Mouse (Mus musculus): ENCODE results near the gene Angptl3.

Angptl3 gene

DNA sequence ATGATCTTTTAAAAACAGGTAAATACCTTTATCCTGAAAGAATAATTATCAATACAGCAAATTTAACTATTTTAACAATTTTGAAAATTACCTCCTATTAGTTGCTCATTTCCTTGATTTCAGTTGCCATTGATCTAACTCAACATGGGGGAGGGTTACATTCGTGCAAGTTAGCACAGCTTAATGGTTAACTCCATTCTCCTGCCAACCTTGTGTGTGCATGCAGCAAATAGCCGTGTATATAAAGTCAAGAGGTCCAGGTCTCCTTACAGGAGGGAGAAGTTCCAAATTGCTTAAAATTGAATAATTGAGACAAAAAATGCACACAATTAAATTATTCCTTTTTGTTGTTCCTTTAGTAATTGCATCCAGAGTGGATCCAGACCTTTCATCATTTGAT is at the start of gene Angptl3:
Angptl3 (plus strand) TSS at position 269 of the 400 bp plus-strand sequence.
- DNase-seq, result no peak

DNA sequence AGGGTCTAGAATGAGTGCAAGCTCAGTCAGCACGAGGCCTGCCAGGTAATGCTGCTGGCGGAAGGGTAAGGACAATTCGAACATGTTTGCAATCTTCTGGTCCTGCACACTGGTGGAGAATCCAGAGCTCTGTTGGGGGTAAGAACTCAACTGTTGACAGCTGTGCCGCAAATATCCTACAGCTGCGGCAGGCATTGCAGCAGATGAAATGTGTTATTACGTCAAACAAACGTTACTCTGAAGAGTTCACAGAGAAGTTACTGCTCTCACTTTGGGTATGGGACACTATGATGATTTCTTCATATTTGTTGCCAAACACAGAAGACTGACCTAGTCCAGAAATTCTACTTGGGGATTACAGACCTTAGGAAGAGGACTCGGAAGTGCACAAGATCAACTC is 46.1 kb upstream of the Angptl3 start:
- no peak for DNase-seq

GRCm38 (mm10) chr4:98993491-98993890 is 37.3 kb upstream of the Angptl3 start:
- no peak for DNase-seq

DNA sequence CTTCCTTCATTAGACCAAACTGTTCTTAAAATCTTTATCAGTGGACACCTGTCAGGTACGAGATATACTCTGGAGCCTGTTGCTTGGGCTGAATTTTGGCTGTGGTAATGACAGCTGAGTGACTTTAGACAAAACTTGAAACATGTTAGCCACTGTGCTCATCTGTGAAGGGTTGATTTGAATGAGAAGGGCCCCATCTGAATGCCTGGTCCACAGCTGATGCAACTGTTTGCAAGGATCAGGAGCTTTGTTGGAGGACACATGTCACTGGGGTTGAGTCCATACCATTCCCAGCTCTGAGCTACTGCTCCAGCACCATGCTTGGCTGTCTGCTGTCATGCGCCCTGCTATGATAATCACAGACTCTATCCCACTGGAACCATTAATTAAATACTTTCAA is 25.2 kb upstream of the Angptl3 start:
- no peak for DNase-seq

GRCm38 (mm10) chr4:99006319-99006718 is 24.4 kb upstream of the Angptl3 start:
- DNase-seq, result no peak

- no peak for DNase-seq
Observed at GRCm38 (mm10) chr4:99011039-99011438, 19.7 kb upstream of the Angptl3 start.

- DNase-seq, result no peak
Observed at GRCm38 (mm10) chr4:99022221-99022620, 8.5 kb upstream of the Angptl3 start.

- no peak for DNase-seq
Observed at GRCm38 (mm10) chr4:99028377-99028776, 2.4 kb upstream of the Angptl3 start.

DNA sequence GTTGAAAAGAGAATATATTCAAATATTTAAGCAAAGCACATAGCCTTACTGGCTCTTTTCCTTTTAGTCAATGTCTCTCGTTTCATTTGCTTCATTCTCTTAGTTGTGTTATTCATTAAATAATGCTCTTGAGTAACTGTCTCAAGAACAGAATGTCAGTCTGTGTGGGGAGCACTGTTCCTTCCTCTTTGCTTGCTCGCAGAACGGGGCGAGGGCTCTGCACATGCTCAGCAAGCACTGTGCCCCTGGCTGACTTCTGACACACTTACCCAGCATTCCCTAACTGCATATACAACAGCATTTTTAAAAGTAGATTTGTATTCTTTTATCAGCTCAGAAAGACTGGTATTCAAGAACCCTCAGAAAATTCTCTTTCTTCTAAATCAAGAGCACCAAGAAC is 2.2 kb downstream of the Angptl3 start:
- DNase-seq, result peak; percentile 6

DNA sequence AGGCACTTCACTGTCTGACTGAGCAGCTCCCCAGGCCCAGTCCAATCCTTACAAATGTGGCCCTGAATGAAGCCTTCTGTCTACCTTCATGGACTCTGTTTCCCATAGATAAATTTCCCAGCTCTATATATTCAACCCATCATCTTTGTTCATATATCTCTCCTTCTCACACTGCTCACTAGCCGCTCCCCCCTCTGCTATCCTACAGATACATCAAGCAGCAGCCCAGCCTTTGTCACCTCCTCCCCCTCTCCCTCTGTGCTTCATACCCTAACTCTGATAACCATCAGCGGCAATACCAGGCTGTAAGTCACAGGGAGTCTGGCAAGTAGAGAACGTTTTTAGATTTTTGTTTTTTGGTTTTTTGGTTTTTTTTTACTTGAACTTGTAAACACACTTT is 14.1 kb downstream of the Angptl3 start:
- DNase-seq, result no peak

DNA sequence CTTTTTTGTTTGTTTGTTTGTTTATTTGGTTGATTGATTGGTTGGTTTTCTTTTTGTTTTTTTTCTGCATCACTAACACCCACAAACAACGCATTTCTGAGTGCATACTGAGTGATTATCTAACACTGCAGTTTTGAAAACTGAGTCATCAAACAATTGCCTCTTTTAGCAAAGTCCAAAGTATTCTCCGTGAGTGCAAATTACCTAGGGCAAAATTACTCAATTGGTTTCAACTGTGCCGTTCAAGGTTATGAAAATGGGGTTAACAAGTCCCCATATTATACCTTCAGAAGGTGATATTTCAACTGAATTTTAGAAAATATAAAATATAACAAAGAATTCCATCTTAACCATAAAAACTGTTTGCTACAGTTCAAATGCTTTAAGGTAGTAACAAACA is 15.7 kb downstream of the Angptl3 start:
- no peak for DNase-seq

- DNase-seq, result no peak
Observed at GRCm38 (mm10) chr4:99048581-99048980, 17.8 kb downstream of the Angptl3 start.

DNA sequence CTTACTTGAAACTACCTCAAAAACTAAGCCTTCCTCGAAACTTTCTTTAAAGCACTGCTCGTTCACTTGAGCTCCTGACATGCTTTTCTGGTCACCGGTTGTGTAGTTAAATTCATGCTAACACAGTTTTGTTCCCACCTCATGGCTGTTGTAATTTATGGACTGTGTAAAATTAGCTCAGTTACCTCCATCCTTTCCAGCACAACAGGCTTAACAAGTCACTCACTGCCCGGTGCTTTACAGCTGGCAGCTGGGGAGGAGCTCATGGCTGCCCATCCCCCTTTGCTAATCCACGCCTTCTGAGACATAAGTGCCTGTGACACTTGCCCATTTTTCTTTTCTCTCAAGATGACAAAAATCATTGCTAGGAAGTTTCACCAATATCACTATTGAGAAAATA is 33.8 kb downstream of the Angptl3 start:
- DNase-seq, result no peak

- DNase-seq, result no peak
Observed at GRCm38 (mm10) chr4:99068806-99069205, 38.1 kb downstream of the Angptl3 start.

GRCm38 (mm10) chr4:99078005-99078404 is 47.3 kb downstream of the Angptl3 start:
- DNase-seq, result no peak

- no peak for DNase-seq
Observed at GRCm38 (mm10) chr4:99081169-99081568, 50.4 kb downstream of the Angptl3 start.

GRCm38 (mm10) chr4:99083862-99084261 is 53.1 kb downstream of the Angptl3 start:
- no peak for DNase-seq

GRCm38 (mm10) chr4:99087760-99088485 is 57.2 kb downstream of the Angptl3 start:
- DNase-seq, result no peak

DNA sequence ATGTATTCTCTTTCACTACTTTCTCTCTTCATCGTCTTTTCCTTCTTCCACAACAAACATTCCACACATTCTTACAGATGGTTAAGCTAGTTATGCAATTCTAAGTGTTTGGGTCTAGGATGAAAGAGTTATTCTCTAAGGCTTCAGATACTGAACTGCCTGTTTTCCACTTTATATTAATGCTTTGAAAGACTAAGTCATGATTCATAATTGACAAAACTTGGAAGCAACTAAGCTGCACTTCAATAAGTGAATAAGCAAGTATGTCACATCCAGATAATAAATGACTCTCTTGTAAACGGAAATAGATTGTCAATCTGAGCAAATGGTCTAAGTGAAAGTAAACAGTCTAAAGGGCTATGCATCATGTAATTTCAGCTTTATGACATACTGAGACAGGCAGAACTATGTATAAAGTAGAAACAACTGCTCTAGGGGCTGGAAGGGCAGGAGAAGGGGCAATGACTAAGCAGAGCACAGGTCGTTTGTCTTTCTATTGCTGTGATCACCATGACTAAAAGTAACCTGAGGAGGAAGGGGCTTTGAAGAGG is 60.5 kb downstream of the Angptl3 start:
- no peak for DNase-seq

- no peak for DNase-seq
Observed at GRCm38 (mm10) chr4:99091777-99092176, 61.0 kb downstream of the Angptl3 start.

All from lung, postnatal 10 days (tissue).